Mouse (Mus musculus) lung, embryonic 16.5 days (tissue): ENCODE measurements around the gene Cops7a. TPM values are rescaled to one million over a fixed set of nuclear protein-coding genes. Genes with fewer than 3 reads are reported as not detected.
A peak's percentile ranks its signal among the peaks of the same experiment; 100 is the strongest.

Experiments used
- ATAC-seq: fragments of 200-750 bp; cut with Nextera tagmentation; 2 replicates; pipeline ENCODE4 v1.8.0; 2017; ENCODE audit warnings: low read depth, mild to moderate bottlenecking, moderate library complexity
- H3K27ac ChIP-seq: fragments of 300-500 bp; sonication (generic); 2 replicates; pipeline ENCODE4 v1.5.1; 2014; ENCODE audit warnings: mild to moderate bottlenecking, control low read depth, low read length
- H3K27me3 ChIP-seq: fragments of 300-500 bp; sonication (generic); 2 replicates; pipeline ENCODE4 v1.6.1; 2014; ENCODE audit warnings: low read depth, low read length, mixed read lengths; ENCODE audit not compliant: control insufficient read depth, insufficient read depth
- H3K36me3 ChIP-seq: fragments of 300-500 bp; sonication (generic); 2 replicates; pipeline ENCODE4 v1.6.1; 2014; ENCODE audit warnings: low read length; ENCODE audit not compliant: control insufficient read depth, insufficient read depth
- H3K4me1 ChIP-seq: fragments of 300-500 bp; sonication (generic); replicated peaks from 2 replicates; pipeline ENCODE4 v1.6.1; 2014; ENCODE audit warnings: low read length, mixed read lengths; ENCODE audit not compliant: control insufficient read depth, insufficient read depth
- H3K4me2 ChIP-seq: fragments of 300-500 bp; sonication (generic); 2 replicates; pipeline ENCODE4 v1.6.1; 2014; ENCODE audit warnings: low read depth, low read length, control low read depth
- H3K4me3 ChIP-seq: fragments of 300-500 bp; sonication (generic); 2 replicates; pipeline ENCODE4 v1.5.1; 2014; ENCODE audit warnings: mild to moderate bottlenecking, low read length, control low read depth
- H3K9ac ChIP-seq: fragments of 300-500 bp; sonication (generic); 2 replicates; pipeline ENCODE4 v1.6.1; 2014; ENCODE audit warnings: low read length, control low read depth
- H3K9me3 ChIP-seq: fragments of 300-500 bp; sonication (generic); 2 replicates; pipeline ENCODE4 v1.6.1; 2016; ENCODE audit warnings: low read length; ENCODE audit not compliant: control insufficient read depth
- WGBS: fragments of 180-500 bp; shearing (Covaris S2); extraction: QIAGEN DNeasy Blood & Tissue Kit; methylation state at CpG from one replicate; pipeline ENCODE4 v1.1.7; 2014; 5-methylcytosine and 5-hydroxymethylcytosine counted together
- polyA plus RNA-seq: library from polyadenylated mRNA; unstranded; fragments of >200 nt; fragmentation: Nextera tagmentation; extraction: Ambion mirVana; gene quantifications from 2 replicates; pipeline ENCODE4 v1.2.1, GENCODE M21; 2015

The Cops7a gene
- polyA plus RNA-seq, 1 experiment from 2014 or later: 153 TPM

GRCm38 (mm10) chr6:124998066-124998465 is 32.7 kb upstream of the Cops7a start:
- H3K4me3 ChIP-seq: no peak overlapping the region
- H3K4me2 ChIP-seq: peak overlapping the region; percentile 100; the same call in 1 of the 2 replicates
- no peaks in the 10 kb centered on the region for H3K36me3 ChIP-seq
- peaks cover 7% of the 10 kb centered on the region for H3K4me1 ChIP-seq
- 9% methylated on average over 8 of the region's 8 CpGs for WGBS
- H3K9me3 ChIP-seq: no peaks in the 10 kb centered on the region
- H3K27me3 ChIP-seq: peaks cover 76% of the 10 kb centered on the region
- H3K9ac ChIP-seq: no peak overlapping the region
- no peak overlapping the region for H3K27ac ChIP-seq
- no peak for ATAC-seq

GRCm38 (mm10) chr6:124996551-124997501 is 31.5 kb upstream of the Cops7a start, which contains the start of gene Pianp:
Gene Pianp (plus strand): TSS chr6:124996694.
- H3K4me1 ChIP-seq: peaks cover 7% of the 10 kb centered on the region
- WGBS: under 1% methylated on average over 47 of the region's 78 CpGs

GRCm38 (mm10) chr6:124995831-124996403 is 30.6 kb upstream of the Cops7a start:
- Histone ChIP-seq H3K4me1 (peaks cover 7% of the 10 kb centered on the region), H3K27me3 (peaks cover 79% of the 10 kb centered on the region), H3K27ac (no peak overlapping the region), H3K4me2 (no peak overlapping the region), H3K9me3 (no peaks in the 10 kb centered on the region), H3K9ac (no peak overlapping the region), H3K36me3 (no peaks in the 10 kb centered on the region), H3K4me3 (no peak overlapping the region; the same call in 1 of the 2 replicates)
- 45% methylated on average over 8 of the region's 8 CpGs for WGBS
- ATAC-seq: no peak

More at GRCm38 (mm10) chr6:124996551-124997501, 31.5 kb upstream of the Cops7a start, which contains the start of gene Pianp:
- H3K4me2 ChIP-seq: peak within 1 kb of the TSS; percentile 100
- peak within 1 kb of the TSS; percentile 62 for H3K9ac ChIP-seq
- H3K27ac ChIP-seq: no peak within 1 kb of the TSS
- no peaks in the 10 kb centered on the region for H3K9me3 ChIP-seq
- peaks cover 80% of the 10 kb centered on the region for H3K27me3 ChIP-seq
- peak; percentile 85 for ATAC-seq
- H3K36me3 ChIP-seq: no peaks in the 10 kb centered on the region
- H3K4me3 ChIP-seq: peak within 1 kb of the TSS; percentile 60

- Histone ChIP-seq H3K27me3 (peaks cover 72% of the 10 kb centered on the region), H3K27ac (no peak overlapping the region), H3K9me3 (peaks cover under 1% of the 10 kb centered on the region), H3K4me2 (no peak overlapping the region), H3K4me3 (no peak overlapping the region), H3K4me1 (peaks cover 7% of the 10 kb centered on the region), H3K9ac (no peak overlapping the region), H3K36me3 (no peaks in the 10 kb centered on the region)
- 66% methylated on average over 7 of the region's 7 CpGs for WGBS
- ATAC-seq: no peak
Measured at GRCm38 (mm10) chr6:124995246-124995645, 29.9 kb upstream of the Cops7a start.

- WGBS: 14% methylated on average over 11 of the region's 11 CpGs
- Histone ChIP-seq H3K9me3 (peaks cover 8% of the 10 kb centered on the region), H3K9ac (no peak overlapping the region), H3K4me1 (peaks cover 7% of the 10 kb centered on the region), H3K27me3 (peaks cover 61% of the 10 kb centered on the region), H3K36me3 (no peaks in the 10 kb centered on the region), H3K4me3 (no peak overlapping the region), H3K4me2 (no peak overlapping the region), H3K27ac (no peak overlapping the region)
- no peak; the same call in 1 of the 2 replicates for ATAC-seq
Measured at GRCm38 (mm10) chr6:124993876-124994275, 28.5 kb upstream of the Cops7a start.

GRCm38 (mm10) chr6:124993365-124993764 is 28.0 kb upstream of the Cops7a start:
- no peak for ATAC-seq
- Histone ChIP-seq H3K4me3 (no peak overlapping the region), H3K9ac (no peak overlapping the region), H3K36me3 (no peaks in the 10 kb centered on the region), H3K27ac (no peak overlapping the region), H3K4me2 (no peak overlapping the region), H3K4me1 (peaks cover 7% of the 10 kb centered on the region), H3K27me3 (peaks cover 56% of the 10 kb centered on the region), H3K9me3 (peaks cover 8% of the 10 kb centered on the region)
- WGBS: 72% methylated on average over 9 of the region's 9 CpGs

- no peak overlapping the region for H3K4me2 ChIP-seq
- peaks cover 45% of the 10 kb centered on the region for H3K27me3 ChIP-seq
- 66% methylated on average over 4 of the region's 4 CpGs for WGBS
- no peak overlapping the region for H3K27ac ChIP-seq
- H3K4me3 ChIP-seq: no peak overlapping the region
- ATAC-seq: no peak
- H3K36me3 ChIP-seq: no peaks in the 10 kb centered on the region
- peaks cover 6% of the 10 kb centered on the region for H3K4me1 ChIP-seq
- H3K9ac ChIP-seq: no peak overlapping the region
- peaks cover 8% of the 10 kb centered on the region for H3K9me3 ChIP-seq
Measured at GRCm38 (mm10) chr6:124992241-124992640, 26.9 kb upstream of the Cops7a start.

GRCm38 (mm10) chr6:124967766-124968165 is 2.4 kb upstream of the Cops7a start:
- H3K4me2 ChIP-seq: no peak overlapping the region
- no peaks in the 10 kb centered on the region for H3K27me3 ChIP-seq
- H3K9me3 ChIP-seq: no peaks in the 10 kb centered on the region
- no peak for ATAC-seq
- H3K9ac ChIP-seq: no peak overlapping the region
- H3K27ac ChIP-seq: no peak overlapping the region
- H3K36me3 ChIP-seq: no peaks in the 10 kb centered on the region
- peaks cover 11% of the 10 kb centered on the region for H3K4me1 ChIP-seq
- 69% methylated on average over 4 of the region's 4 CpGs for WGBS
- no peak overlapping the region for H3K4me3 ChIP-seq

- WGBS: 89% methylated on average over 7 of the region's 7 CpGs
- Histone ChIP-seq H3K4me3 (peak overlapping the region; percentile 80), H3K36me3 (peaks cover under 1% of the 10 kb centered on the region; the same call in 1 of the 2 replicates), H3K9me3 (no peaks in the 10 kb centered on the region), H3K9ac (peak overlapping the region; percentile 89), H3K27me3 (no peaks in the 10 kb centered on the region), H3K4me2 (peak overlapping the region; percentile 63), H3K4me1 (peaks cover 11% of the 10 kb centered on the region), H3K27ac (no peak overlapping the region)
- no peak for ATAC-seq
Measured at GRCm38 (mm10) chr6:124966466-124967118, 1.3 kb upstream of the Cops7a start.
